Mouse (Mus musculus): ENCODE data around the gene F5. TPM values are rescaled to one million over a fixed set of nuclear protein-coding genes. Genes with fewer than 3 reads are reported as not detected.

The F5 gene
- polyA plus RNA-seq, 1 experiment from 2014 or later: 0.20 TPM

DNA sequence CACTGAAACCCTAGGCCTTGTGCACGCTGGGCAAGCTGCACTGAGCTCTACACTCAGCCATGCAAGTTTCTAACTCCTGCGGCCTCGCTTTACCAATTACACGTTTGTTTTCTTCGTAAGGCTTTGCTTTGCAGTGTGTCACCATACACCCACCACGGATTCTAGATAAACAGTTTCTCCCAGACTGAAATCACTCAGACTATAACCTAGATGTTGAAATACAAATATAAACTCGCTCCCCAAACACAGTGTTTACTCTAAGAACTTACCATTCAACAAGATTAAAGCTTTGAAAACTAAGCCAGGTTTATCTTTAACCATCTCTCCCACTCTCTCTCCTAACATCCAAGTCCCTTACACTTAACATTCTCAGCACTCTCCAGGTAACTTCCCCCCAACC is 83.4 kb downstream of the F5 start:
- Histone ChIP-seq H3K4me1 (ENCODE audit: control insufficient read depth, insufficient read depth, low read length) (no peaks in the 10 kb centered on the region), H3K9me3 (replicated peaks; ENCODE audit: control insufficient read depth, low read length, poor library complexity, severe bottlenecking) (no peaks in the 10 kb centered on the region), H3K36me3 (ENCODE audit: control insufficient read depth, insufficient read depth, low read length) (no peaks in the 10 kb centered on the region), H3K4me2 (ENCODE audit: low read length) (no peak overlapping the region), H3K27me3 (ENCODE audit: control insufficient read depth, insufficient read depth, low read depth, low read length) (no peaks in the 10 kb centered on the region), H3K9ac (ENCODE audit: low read depth, low read length) (no peak overlapping the region), H3K27ac (ENCODE audit: low read length) (no peak overlapping the region), H3K4me3 (ENCODE audit: low read depth, low read length) (no peak overlapping the region)
- no peak for ATAC-seq
- 71% methylated on average over 7 of the region's 7 CpGs for WGBS

DNA sequence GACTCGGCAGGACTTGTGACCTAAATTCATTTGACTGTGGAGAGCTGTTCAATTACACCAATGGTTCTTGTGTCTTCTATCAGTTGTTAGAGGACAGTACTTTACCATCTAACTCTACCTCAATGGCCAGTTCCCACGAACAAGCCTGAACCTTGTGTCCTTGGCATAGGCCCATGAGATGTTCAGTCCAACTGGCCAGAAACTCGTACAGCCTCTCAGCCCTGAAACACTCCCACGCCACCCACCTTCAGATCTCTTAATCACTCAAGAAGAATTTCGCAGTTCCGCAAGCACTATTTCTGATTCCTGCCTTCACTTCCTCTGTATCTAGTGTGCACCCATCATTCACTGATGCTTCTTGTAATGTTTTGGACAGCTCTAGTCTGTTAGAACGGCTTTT is 84.4 kb downstream of the F5 start:
- no peaks in the 10 kb centered on the region for H3K36me3 ChIP-seq (ENCODE audit: control insufficient read depth, insufficient read depth, low read length)
- H3K9me3 ChIP-seq (replicated peaks; ENCODE audit: control insufficient read depth, low read length, poor library complexity, severe bottlenecking): no peaks in the 10 kb centered on the region
- WGBS: 46% methylated on average over 7 of the region's 7 CpGs
- no peak overlapping the region for H3K4me3 ChIP-seq (ENCODE audit: low read depth, low read length)
- no peak overlapping the region for H3K4me2 ChIP-seq (ENCODE audit: low read length)
- H3K27me3 ChIP-seq (ENCODE audit: control insufficient read depth, insufficient read depth, low read depth, low read length): no peaks in the 10 kb centered on the region
- no peak overlapping the region for H3K27ac ChIP-seq (ENCODE audit: low read length)
- no peaks in the 10 kb centered on the region for H3K4me1 ChIP-seq (ENCODE audit: control insufficient read depth, insufficient read depth, low read length)
- ATAC-seq: no peak
- no peak overlapping the region for H3K9ac ChIP-seq (ENCODE audit: low read depth, low read length)

DNA sequence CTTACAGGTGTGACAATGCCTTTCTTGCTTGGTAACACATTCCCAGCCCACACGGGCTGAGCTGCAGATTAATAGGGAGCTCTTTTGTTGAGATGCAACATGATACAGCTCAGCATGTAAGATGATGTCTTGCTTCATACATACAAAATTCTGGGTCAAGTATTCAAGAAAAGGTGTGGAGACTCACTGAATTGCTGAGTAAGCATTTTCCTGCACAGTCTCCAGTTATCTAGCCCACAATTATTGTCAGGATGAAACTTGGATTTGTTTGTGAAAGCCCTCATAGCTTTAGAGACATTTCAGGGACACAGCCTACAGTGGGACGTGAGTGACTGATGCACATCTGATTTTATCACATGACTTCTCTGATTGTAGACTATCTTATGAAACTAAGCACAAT is 89.9 kb downstream of the F5 start:
- Histone ChIP-seq H3K4me2 (ENCODE audit: low read length) (no peak overlapping the region), H3K4me3 (ENCODE audit: low read depth, low read length) (no peak overlapping the region), H3K9me3 (replicated peaks; ENCODE audit: control insufficient read depth, low read length, poor library complexity, severe bottlenecking) (no peaks in the 10 kb centered on the region), H3K27me3 (ENCODE audit: control insufficient read depth, insufficient read depth, low read depth, low read length) (no peaks in the 10 kb centered on the region), H3K36me3 (ENCODE audit: control insufficient read depth, insufficient read depth, low read length) (no peaks in the 10 kb centered on the region), H3K27ac (ENCODE audit: low read length) (no peak overlapping the region), H3K9ac (ENCODE audit: low read depth, low read length) (no peak overlapping the region), H3K4me1 (ENCODE audit: control insufficient read depth, insufficient read depth, low read length) (no peaks in the 10 kb centered on the region)
- ATAC-seq: no peak
- 82% methylated on average over 2 of the region's 2 CpGs for WGBS

DNA sequence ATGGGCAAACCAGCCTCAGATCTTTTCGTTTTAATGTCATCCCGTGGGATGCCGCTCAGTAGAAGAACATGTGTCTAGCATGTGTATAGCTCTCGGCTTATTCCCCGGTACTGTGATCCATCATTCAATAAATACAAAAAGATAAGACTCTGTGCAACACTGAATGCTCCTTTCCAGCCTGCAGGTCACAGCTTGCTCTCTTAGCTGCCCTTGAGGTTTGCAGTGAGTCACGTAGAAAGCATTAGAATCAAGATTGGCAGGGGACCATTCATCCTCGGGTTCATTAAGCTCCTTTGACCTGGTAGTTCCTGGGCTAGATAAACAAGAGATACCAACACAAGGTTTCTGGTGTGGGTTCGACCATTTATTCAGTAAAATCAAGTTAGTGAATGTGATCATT is 91.2 kb downstream of the F5 start:
- 59% methylated on average over 8 of the region's 8 CpGs for WGBS
- no peaks in the 10 kb centered on the region for H3K9me3 ChIP-seq (replicated peaks; ENCODE audit: control insufficient read depth, low read length, poor library complexity, severe bottlenecking)
- H3K9ac ChIP-seq (ENCODE audit: low read depth, low read length): no peak overlapping the region
- no peak for ATAC-seq
- no peaks in the 10 kb centered on the region for H3K27me3 ChIP-seq (ENCODE audit: control insufficient read depth, insufficient read depth, low read depth, low read length)
- no peak overlapping the region for H3K4me2 ChIP-seq (ENCODE audit: low read length)
- no peaks in the 10 kb centered on the region for H3K36me3 ChIP-seq (ENCODE audit: control insufficient read depth, insufficient read depth, low read length)
- no peak overlapping the region for H3K4me3 ChIP-seq (ENCODE audit: low read depth, low read length)
- peaks cover 2% of the 10 kb centered on the region; the same call in 1 of the 2 replicates for H3K4me1 ChIP-seq (ENCODE audit: control insufficient read depth, insufficient read depth, low read length)
- H3K27ac ChIP-seq (ENCODE audit: low read length): no peak overlapping the region

DNA sequence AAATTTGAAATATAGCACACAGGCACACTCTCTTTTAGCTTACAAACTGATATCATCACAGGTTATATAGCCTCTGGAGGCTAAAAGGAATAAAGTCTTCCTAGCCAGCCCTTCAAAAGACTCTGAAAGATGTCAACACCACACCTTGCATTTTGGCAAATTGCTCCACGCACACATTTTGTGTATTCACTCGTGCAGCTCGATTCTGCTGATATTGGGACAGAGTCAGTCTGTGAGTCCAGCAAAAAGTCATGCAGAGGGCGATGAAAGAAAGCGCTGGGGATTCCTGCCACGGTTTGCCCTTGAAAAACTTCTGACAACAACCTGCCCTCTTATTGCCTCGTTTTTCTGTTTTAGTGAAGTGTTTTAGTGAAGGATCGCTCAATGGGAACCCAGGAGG is 95.8 kb downstream of the F5 start:
- WGBS: 35% methylated on average over 8 of the region's 8 CpGs
- Histone ChIP-seq H3K9me3 (replicated peaks; ENCODE audit: control insufficient read depth, low read length, poor library complexity, severe bottlenecking) (no peaks in the 10 kb centered on the region), H3K27ac (ENCODE audit: low read length) (no peak overlapping the region), H3K4me2 (ENCODE audit: low read length) (peak overlapping the region; percentile 59), H3K9ac (ENCODE audit: low read depth, low read length) (peak overlapping the region; percentile 75; the same call in 1 of the 2 replicates), H3K27me3 (ENCODE audit: control insufficient read depth, insufficient read depth, low read depth, low read length) (no peaks in the 10 kb centered on the region), H3K4me3 (ENCODE audit: low read depth, low read length) (no peak overlapping the region), H3K4me1 (ENCODE audit: control insufficient read depth, insufficient read depth, low read length) (peaks cover 15% of the 10 kb centered on the region), H3K36me3 (ENCODE audit: control insufficient read depth, insufficient read depth, low read length) (no peaks in the 10 kb centered on the region)
- no peak for ATAC-seq

DNA sequence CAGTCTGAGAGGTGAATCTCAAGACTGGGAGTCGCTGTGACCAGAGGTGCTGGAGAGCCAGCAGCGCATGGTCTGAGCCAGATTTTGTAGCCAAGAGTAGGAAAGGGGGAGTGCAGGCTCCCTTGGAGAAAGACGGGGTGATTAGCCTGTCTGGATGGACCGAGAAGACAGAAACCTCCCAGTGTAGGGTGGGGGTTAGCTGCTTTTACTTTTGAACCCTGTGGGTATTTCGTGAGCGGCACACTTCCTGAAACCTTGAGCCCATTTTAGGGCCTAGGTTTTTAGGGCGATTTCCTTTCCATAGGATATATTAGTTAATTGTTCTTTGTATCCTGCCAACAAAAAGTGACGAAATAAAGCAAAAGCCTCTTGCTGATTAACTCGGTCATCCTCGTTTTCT is 96.3 kb downstream of the F5 start:
- 7% methylated on average over 10 of the region's 10 CpGs for WGBS
- no peaks in the 10 kb centered on the region for H3K27me3 ChIP-seq (ENCODE audit: control insufficient read depth, insufficient read depth, low read depth, low read length)
- peak overlapping the region; percentile 76 for H3K4me3 ChIP-seq (ENCODE audit: low read depth, low read length)
- peak overlapping the region; percentile 80; the same call in 1 of the 2 replicates for H3K27ac ChIP-seq (ENCODE audit: low read length)
- ATAC-seq: no peak
- H3K9me3 ChIP-seq (replicated peaks; ENCODE audit: control insufficient read depth, low read length, poor library complexity, severe bottlenecking): no peaks in the 10 kb centered on the region
- H3K9ac ChIP-seq (ENCODE audit: low read depth, low read length): peak overlapping the region; percentile 75; the same call in 1 of the 2 replicates
- peaks cover 15% of the 10 kb centered on the region for H3K4me1 ChIP-seq (ENCODE audit: control insufficient read depth, insufficient read depth, low read length)
- H3K36me3 ChIP-seq (ENCODE audit: control insufficient read depth, insufficient read depth, low read length): no peaks in the 10 kb centered on the region
- H3K4me2 ChIP-seq (ENCODE audit: low read length): peak overlapping the region; percentile 59

DNA sequence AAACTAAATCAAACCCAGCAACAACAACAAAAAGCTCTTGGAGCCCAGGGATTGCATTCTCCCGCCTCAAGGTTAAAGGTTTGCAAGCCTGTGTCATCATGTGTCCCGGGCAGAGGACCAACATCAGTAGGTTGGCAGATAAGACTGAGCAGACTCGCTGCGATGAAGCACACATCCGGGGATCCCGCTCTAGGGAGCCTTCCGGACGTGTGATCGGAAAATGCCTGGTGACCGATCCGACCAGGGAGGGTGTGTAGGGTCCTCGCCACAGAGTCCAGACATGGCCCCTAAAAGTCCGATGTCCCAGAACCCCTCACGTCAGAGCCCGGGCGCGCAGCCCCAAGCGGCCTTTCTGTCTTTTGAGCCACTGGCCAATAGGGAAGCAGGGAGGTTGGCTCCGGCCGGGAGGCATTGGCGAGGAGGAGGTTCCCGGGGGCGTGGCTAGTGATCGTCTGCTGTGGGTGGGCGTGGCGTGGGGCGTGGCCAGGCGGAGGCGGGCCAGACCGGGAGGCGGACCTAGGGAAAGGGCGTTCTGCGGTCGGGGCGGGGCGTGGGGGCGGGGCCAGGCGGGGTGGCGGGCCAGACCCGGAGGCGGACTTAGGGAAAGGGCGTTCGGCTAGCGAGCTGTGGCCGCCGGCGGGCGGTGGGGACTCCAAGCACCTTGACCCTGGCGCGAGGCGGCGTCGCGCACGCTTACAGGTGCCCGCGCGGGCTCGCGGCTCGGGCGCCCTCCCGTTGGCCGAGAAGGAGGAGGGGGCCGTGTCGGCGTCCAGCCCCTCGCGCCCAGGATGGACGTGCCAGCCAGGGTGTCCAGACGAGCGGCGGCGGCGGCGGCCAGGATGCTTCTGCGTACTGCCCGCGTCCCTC is 97.1 kb downstream of the F5 start, which contains the start of gene Slc19a2:
Gene Slc19a2, plus strand, starts transcription at position 582 of the 867 bp plus-strand sequence.
- under 1% methylated on average over 66 of the region's 79 CpGs for WGBS
- peak within 1 kb of the TSS; percentile 59 for H3K4me2 ChIP-seq (ENCODE audit: low read length)
- peak within 1 kb of the TSS; percentile 80 for H3K27ac ChIP-seq (ENCODE audit: low read length)
- ATAC-seq: peak; percentile 95
- no peaks in the 10 kb centered on the region for H3K36me3 ChIP-seq (ENCODE audit: control insufficient read depth, insufficient read depth, low read length)
- no peaks in the 10 kb centered on the region for H3K9me3 ChIP-seq (replicated peaks; ENCODE audit: control insufficient read depth, low read length, poor library complexity, severe bottlenecking)
- peak within 1 kb of the TSS; percentile 75 for H3K9ac ChIP-seq (ENCODE audit: low read depth, low read length)
- peaks cover 15% of the 10 kb centered on the region for H3K4me1 ChIP-seq (ENCODE audit: control insufficient read depth, insufficient read depth, low read length)
- H3K27me3 ChIP-seq (ENCODE audit: control insufficient read depth, insufficient read depth, low read depth, low read length): no peaks in the 10 kb centered on the region
- peak within 1 kb of the TSS; percentile 76 for H3K4me3 ChIP-seq (ENCODE audit: low read depth, low read length)

DNA sequence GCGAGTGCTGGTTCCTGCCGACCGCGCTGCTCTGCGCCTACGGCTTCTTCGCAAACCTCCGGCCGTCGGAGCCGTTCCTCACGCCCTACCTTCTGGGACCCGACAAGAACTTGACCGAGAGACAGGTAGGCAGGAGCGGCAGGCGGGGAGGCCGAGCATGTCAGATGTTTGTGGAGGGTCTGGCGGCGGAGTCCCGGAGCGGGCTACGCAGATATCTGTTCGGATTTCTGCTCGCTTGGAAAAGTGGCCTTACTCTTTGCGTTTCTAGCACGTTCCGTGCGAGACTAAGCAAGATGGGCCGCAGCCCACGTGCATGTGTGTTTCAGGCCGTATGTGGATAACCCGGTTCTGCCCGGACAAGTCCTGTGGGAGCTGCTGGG is 97.7 kb downstream of the F5 start:
- under 1% methylated on average over 33 of the region's 33 CpGs for WGBS
- peak overlapping the region; percentile 59 for H3K4me2 ChIP-seq (ENCODE audit: low read length)
- peak overlapping the region; percentile 80 for H3K27ac ChIP-seq (ENCODE audit: low read length)
- H3K4me1 ChIP-seq (ENCODE audit: control insufficient read depth, insufficient read depth, low read length): peaks cover 15% of the 10 kb centered on the region
- peak overlapping the region; percentile 75 for H3K9ac ChIP-seq (ENCODE audit: low read depth, low read length)
- no peaks in the 10 kb centered on the region for H3K36me3 ChIP-seq (ENCODE audit: control insufficient read depth, insufficient read depth, low read length)
- H3K4me3 ChIP-seq (ENCODE audit: low read depth, low read length): peak overlapping the region; percentile 76
- no peaks in the 10 kb centered on the region for H3K9me3 ChIP-seq (replicated peaks; ENCODE audit: control insufficient read depth, low read length, poor library complexity, severe bottlenecking)
- ATAC-seq: peak; percentile 43
- H3K27me3 ChIP-seq (ENCODE audit: control insufficient read depth, insufficient read depth, low read depth, low read length): no peaks in the 10 kb centered on the region

DNA sequence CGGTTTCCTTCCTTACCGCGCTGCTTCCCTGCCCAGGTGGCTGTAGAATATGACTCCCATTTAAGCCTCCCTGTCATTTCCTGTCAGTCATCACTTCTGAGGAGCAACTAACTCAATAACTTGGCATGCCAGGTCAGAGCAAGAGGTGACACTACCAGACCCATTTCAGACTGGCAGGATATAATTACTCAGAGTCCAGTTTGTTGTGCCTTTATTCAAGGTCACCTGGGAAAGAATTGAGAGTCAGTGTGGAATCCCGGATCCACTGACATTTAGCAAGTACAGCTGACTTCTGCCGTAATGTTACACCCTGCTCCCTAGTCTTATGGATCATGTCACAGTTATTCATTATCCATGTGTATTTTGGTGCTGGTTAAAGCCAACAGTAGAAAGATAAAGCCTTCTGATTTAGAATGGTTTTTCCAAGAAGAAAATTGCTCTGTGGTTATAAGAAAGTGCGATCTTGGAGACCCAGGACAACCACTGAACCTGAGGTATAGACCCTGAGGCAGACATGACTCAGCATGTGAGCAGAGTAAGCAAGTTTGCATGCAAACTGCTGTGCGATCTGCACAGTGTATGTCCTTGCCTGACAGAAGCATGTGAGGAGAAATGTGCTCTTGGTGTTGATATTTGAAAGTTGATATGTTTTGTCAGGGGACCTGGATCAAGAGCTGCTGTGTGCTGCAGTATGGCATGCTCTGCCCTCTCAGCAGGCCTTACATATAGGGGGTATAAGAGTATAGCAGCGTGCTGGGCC is 98.9 kb downstream of the F5 start:
- Histone ChIP-seq H3K36me3 (ENCODE audit: control insufficient read depth, insufficient read depth, low read length) (no peaks in the 10 kb centered on the region), H3K9me3 (replicated peaks; ENCODE audit: control insufficient read depth, low read length, poor library complexity, severe bottlenecking) (no peaks in the 10 kb centered on the region), H3K9ac (ENCODE audit: low read depth, low read length) (0 out of 2 replicates have a peak overlapping the region, but pooled peaks have one; percentile 3), H3K4me1 (ENCODE audit: control insufficient read depth, insufficient read depth, low read length) (peaks cover 15% of the 10 kb centered on the region), H3K27me3 (ENCODE audit: control insufficient read depth, insufficient read depth, low read depth, low read length) (no peaks in the 10 kb centered on the region), H3K4me2 (ENCODE audit: low read length) (peak overlapping the region; percentile 59), H3K27ac (ENCODE audit: low read length) (no peak overlapping the region), H3K4me3 (ENCODE audit: low read depth, low read length) (peak overlapping the region; percentile 76)
- no peak for ATAC-seq
- WGBS: 69% methylated on average over 8 of the region's 8 CpGs
